Mouse (Mus musculus): ENCODE results near the gene Srm.

DNA sequence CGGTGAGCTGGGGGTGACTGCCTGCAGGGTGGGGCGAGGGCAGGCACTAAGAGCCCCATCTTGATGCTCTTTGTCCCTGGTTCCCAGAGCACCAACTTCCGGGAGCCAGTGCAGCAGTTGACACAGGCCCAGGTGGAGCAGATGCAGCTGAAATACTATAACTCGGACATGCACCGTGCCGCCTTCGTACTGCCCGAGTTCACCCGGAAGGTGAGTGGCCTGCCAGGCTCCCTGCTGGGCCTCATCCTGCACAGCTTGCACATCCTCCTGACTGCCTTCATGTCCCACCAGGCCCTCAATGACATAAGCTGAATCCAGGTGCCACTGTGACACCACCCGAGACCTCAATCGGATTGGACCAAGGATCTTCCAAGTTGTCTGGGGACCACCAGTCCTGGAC lies 2.7 kb downstream of the Srm start:
- TF ChIP-seq E2F4 (IDR thresholded peaks at IDR 0.05; ENCODE audit: borderline replicate concordance, low read depth, low read length) (no peak), ZMIZ1 (IDR thresholded peaks at IDR 0.05; ENCODE audit: low read depth, low read length) (no peak), POLR2A (IDR thresholded peaks at IDR 0.05; ENCODE audit: control insufficient read depth in 1 of 2, insufficient read depth in 1 of 2, low read depth in 1 of 2, low read length in 2 of 2, poor library complexity in 1 of 2) (no peak), ZC3H11A (IDR thresholded peaks at IDR 0.05; ENCODE audit: low read depth, low read length) (no peak), MAFK (IDR thresholded peaks at IDR 0.05; ENCODE audit: borderline replicate concordance, low read depth, low read length) (no peak), ETS1 (IDR thresholded peaks at IDR 0.05; ENCODE audit: low read depth, low read length) (no peak), EP300 (IDR thresholded peaks at IDR 0.05; ENCODE audit: low read depth in 1 of 2, low read length in 2 of 2) (no peak), CTCF (IDR thresholded peaks at IDR 0.05 in 2 of 3, conservative IDR thresholded peaks at IDR 0.05 in 1 of 3; ENCODE audit: control insufficient read depth in 1 of 3, insufficient read depth in 1 of 3, low read depth in 2 of 3, low read length in 3 of 3, poor library complexity in 1 of 3, severe bottlenecking in 1 of 3) (no peak), HCFC1 (IDR thresholded peaks at IDR 0.05; ENCODE audit: low read depth, low read length) (no peak), MXI1 (IDR thresholded peaks at IDR 0.05; ENCODE audit: low read depth, low read length) (no peak), ELF1 (IDR thresholded peaks at IDR 0.05; ENCODE audit: low read depth, low read length) (no peak)

Measured in MEL (cell line).